36 mouse cellular contexts compared by ENCODE assay signal in genomic region chr16:32444615-32445014, GRCm38 (mm10). TPM values are rescaled to one million over a fixed set of nuclear protein-coding genes. Genes with fewer than 3 reads are reported as not detected.
"Had no signal": no experiment of that assay in that cellular context is flagged by ENCODE, and none has a peak within 500 bp of the region (broad histone marks: within the 10 kb centered on the region; RNA-seq: fewer than 3 reads in every experiment).

No protein-coding gene starts in this region.

RNA-seq across cellular contexts. Expression of gene Slc51a, which starts 43.1 kb away (rescaled TPM):
- total RNA-seq: gastrocnemius, adult 2 months; gastrocnemius, postnatal 10 days; gastrocnemius, postnatal 25 days; gastrocnemius, postnatal 4 days; layer of hippocampus, adult 18-20 months; layer of hippocampus, adult 8-10 months; layer of hippocampus, postnatal 14 days; layer of hippocampus, postnatal 36 days; left cerebral cortex, adult 18-20 months; left cerebral cortex, adult 8-10 months; left cerebral cortex, postnatal 10 days; left cerebral cortex, postnatal 25 days; left cerebral cortex, postnatal 4 days; liver, adult 2 months had no signal
- polyA plus RNA-seq: frontal cortex, adult 2 months; hindbrain, embryonic 16.5 days; inflammation-experienced regulatory T-cells, adult 6 months had no signal

RNA-seq across cellular contexts. Expression of gene Tm4sf19, which starts 44.3 kb away (rescaled TPM):
- total RNA-seq: gastrocnemius, adult 2 months; gastrocnemius, postnatal 25 days; gastrocnemius, postnatal 4 days; granulocyte monocyte progenitor cell, adult 5-6 weeks; heart, adult 18-20 months; heart, adult 8-10 months; heart, postnatal 10 days; heart, postnatal 25 days; heart, postnatal 4 days; layer of hippocampus, adult 18-20 months; layer of hippocampus, adult 8-10 months; layer of hippocampus, postnatal 14 days; left cerebral cortex, adult 18-20 months; left cerebral cortex, postnatal 4 days; liver, adult 2 months had no signal
- polyA plus RNA-seq: frontal cortex, adult 2 months; heart, embryonic 10.5 days; heart, embryonic 12.5 days; heart, embryonic 14.5 days; heart, embryonic 16.5 days; hindbrain, embryonic 10.5 days; hindbrain, embryonic 12.5 days; hindbrain, embryonic 14.5 days; hindbrain, embryonic 16.5 days; inflammation-experienced regulatory T-cells, adult 6 months; intestine, embryonic 15.5 days; kidney, embryonic 15.5 days; kidney, postnatal 0 days; limb, embryonic 11.5 days; limb, embryonic 13.5 days; liver, adult 2 months had no signal

RNA-seq across cellular contexts. Expression of gene Zdhhc19, which starts 51.5 kb away (rescaled TPM):
- total RNA-seq: gastrocnemius, adult 2 months; gastrocnemius, postnatal 10 days; gastrocnemius, postnatal 25 days; gastrocnemius, postnatal 4 days; granulocyte monocyte progenitor cell, adult 5-6 weeks; heart, adult 18-20 months; heart, adult 8-10 months; heart, postnatal 10 days; heart, postnatal 25 days; layer of hippocampus, adult 18-20 months; layer of hippocampus, postnatal 14 days; layer of hippocampus, postnatal 36 days; left cerebral cortex, adult 18-20 months; left cerebral cortex, adult 8-10 months; left cerebral cortex, postnatal 10 days; left cerebral cortex, postnatal 25 days; left cerebral cortex, postnatal 4 days; liver, adult 2 months had no signal
- polyA plus RNA-seq: frontal cortex, adult 2 months; heart, embryonic 10.5 days; heart, embryonic 12.5 days; heart, embryonic 14.5 days; heart, embryonic 16.5 days; hindbrain, embryonic 10.5 days; hindbrain, embryonic 12.5 days; hindbrain, embryonic 14.5 days; hindbrain, embryonic 16.5 days; kidney, embryonic 15.5 days; kidney, postnatal 0 days; limb, embryonic 11.5 days; limb, embryonic 13.5 days; limb, embryonic 15.5 days; liver, adult 2 months had no signal
